Comparison of ENCODE assay signal across 28 mouse cellular contexts in genomic region chr11:12257324-12258118, GRCm38 (mm10).
DNase-seq lines count a peak whose midpoint lies in the region; ATAC-seq and TF ChIP-seq lines count a peak whose summit lies in the region.
"Had no signal": no experiment of that assay in that cellular context is flagged by ENCODE, and none has a peak within 500 bp of the region (broad histone marks: within the 10 kb centered on the region; RNA-seq: fewer than 3 reads in every experiment).

No protein-coding gene starts in this region.

- no peak overlapping the region for H3K4me2 ChIP-seq in forebrain, embryonic 14.5 days (ENCODE audit: low read length)
- H3K4me2 ChIP-seq in forebrain, postnatal 0 days (ENCODE audit: low read depth) = no peak overlapping the region
- no peak overlapping the region for H3K4me2 ChIP-seq in midbrain, embryonic 13.5 days (replicated peaks)
- H3K4me2 ChIP-seq in midbrain, embryonic 16.5 days (ENCODE audit: low read length) = no peak overlapping the region
- H3K4me2 ChIP-seq: forebrain, embryonic 15.5 days; hindbrain, embryonic 15.5 days; intestine, embryonic 15.5 days; liver, embryonic 12.5 days; stomach, embryonic 15.5 days had no signal

- no peaks in the 10 kb centered on the region for H3K9me3 ChIP-seq in forebrain, embryonic 14.5 days (replicated peaks; ENCODE audit: control insufficient read depth, low read length)
- H3K9me3 ChIP-seq in forebrain, postnatal 0 days (ENCODE audit: low read length) = no peaks in the 10 kb centered on the region
- H3K9me3 ChIP-seq in midbrain, embryonic 13.5 days = no peaks in the 10 kb centered on the region
- H3K9me3 ChIP-seq in midbrain, embryonic 16.5 days (replicated peaks; ENCODE audit: control insufficient read depth, low read length, poor library complexity, severe bottlenecking) = no peaks in the 10 kb centered on the region
- H3K9me3 ChIP-seq: forebrain, embryonic 15.5 days; G1E; hindbrain, embryonic 15.5 days; intestine, embryonic 15.5 days; liver, embryonic 12.5 days; stomach, embryonic 15.5 days had no signal

- TF ChIP-seq POLR2A in brain, embryonic 14.5 days (IDR thresholded peaks at IDR 0.05; ENCODE audit: borderline replicate concordance, extremely low read depth, insufficient read depth, insufficient read length, poor library complexity, severe bottlenecking) = no peak
- TF ChIP-seq POLR2A in heart, adult 2 months (IDR thresholded peaks at IDR 0.05; ENCODE audit: insufficient read depth, low read depth, low read length) = no peak

- TF ChIP-seq CTCF in forebrain, postnatal 0 days (IDR thresholded peaks at IDR 0.05; ENCODE audit: low read depth) = no peak
- no peak for TF ChIP-seq CTCF in brain, embryonic 14.5 days (IDR thresholded peaks at IDR 0.05; ENCODE audit: borderline replicate concordance, extremely low read depth, insufficient read depth, insufficient read length)
- no peak for TF ChIP-seq CTCF in heart, adult 2 months (IDR thresholded peaks at IDR 0.05)

- no peak for ATAC-seq in forebrain, embryonic 14.5 days
- ATAC-seq in forebrain, postnatal 0 days = no peak
- peak; percentile 53; the same call in 1 of the 2 replicates for ATAC-seq in midbrain, embryonic 13.5 days
- no peak for ATAC-seq in midbrain, embryonic 16.5 days
- ATAC-seq: forebrain, embryonic 15.5 days; intestine, embryonic 15.5 days; liver, embryonic 12.5 days; liver, postnatal 0 days; Patski had no signal

- H3K4me1 ChIP-seq in forebrain, embryonic 14.5 days (ENCODE audit: control insufficient read depth, insufficient read depth, low read length) = 0 out of 2 replicates have a peak, but pooled peaks cover 2% of the 10 kb centered on the region
- no peaks in the 10 kb centered on the region for H3K4me1 ChIP-seq in forebrain, postnatal 0 days (ENCODE audit: insufficient read depth)
- H3K4me1 ChIP-seq in midbrain, embryonic 13.5 days (replicated peaks) = no peaks in the 10 kb centered on the region
- no peaks in the 10 kb centered on the region for H3K4me1 ChIP-seq in midbrain, embryonic 16.5 days (ENCODE audit: control insufficient read depth, insufficient read depth, low read length)
- no peaks in the 10 kb centered on the region; the same call in 1 of the 2 replicates for H3K4me1 ChIP-seq in heart, adult 2 months (ENCODE audit: control insufficient read depth, insufficient read depth, low read length)
- H3K4me1 ChIP-seq: hindbrain, embryonic 15.5 days; intestine, embryonic 15.5 days; stomach, embryonic 15.5 days had no signal

- DNase-seq in forebrain, embryonic 14.5 days (ENCODE audit: low spot score) = peak; percentile 5
- no peak for DNase-seq in forebrain, postnatal 0 days
- DNase-seq in brain, embryonic 14.5 days (ENCODE audit: low read depth) = peak; percentile 50
- DNase-seq in retina, embryonic 14.5 days (ENCODE audit: low spot score) = peak; percentile 92
- DNase-seq in left cerebral cortex, adult 9 months (ENCODE audit: low spot score in 2 of 2) = no peak
- DNase-seq in heart, adult 2 months = no peak
- DNase-seq: adrenal gland, postnatal 14 days; cerebellum, adult 11-12 months; cerebellum, postnatal 10 days; gastrocnemius, adult 2 months; heart, postnatal 14 days; kidney, adult 2 months; kidney, postnatal 36 days; left cerebral cortex, postnatal 4 days; liver, postnatal 0 days; lung, postnatal 36 days; right cerebral cortex, postnatal 25 days had no signal

- intact Hi-C loops in heart, adult 2 months (cut with DNase I) = no loop called here

- no peaks in the 10 kb centered on the region for H3K27me3 ChIP-seq in forebrain, embryonic 14.5 days (replicated peaks; ENCODE audit: control insufficient read depth, insufficient read depth, low read length)
- H3K27me3 ChIP-seq in forebrain, postnatal 0 days (ENCODE audit: insufficient read depth, low read length) = no peaks in the 10 kb centered on the region
- H3K27me3 ChIP-seq in midbrain, embryonic 13.5 days = no peaks in the 10 kb centered on the region
- no peaks in the 10 kb centered on the region for H3K27me3 ChIP-seq in midbrain, embryonic 16.5 days (ENCODE audit: control insufficient read depth, insufficient read depth, low read depth, low read length)
- no peaks in the 10 kb centered on the region for H3K27me3 ChIP-seq in heart, adult 2 months (ENCODE audit: control insufficient read depth, insufficient read depth, low read length)
- H3K27me3 ChIP-seq: forebrain, embryonic 15.5 days; hindbrain, embryonic 15.5 days; intestine, embryonic 15.5 days; liver, embryonic 12.5 days; Patski; stomach, embryonic 15.5 days had no signal

- H3K27ac ChIP-seq in forebrain, embryonic 14.5 days (ENCODE audit: low read depth, low read length) = no peak overlapping the region
- H3K27ac ChIP-seq in forebrain, postnatal 0 days (ENCODE audit: low read depth, low read length) = no peak overlapping the region
- H3K27ac ChIP-seq in midbrain, embryonic 13.5 days = no peak overlapping the region
- no peak overlapping the region for H3K27ac ChIP-seq in midbrain, embryonic 16.5 days (ENCODE audit: low read length)
- no peak overlapping the region for H3K27ac ChIP-seq in heart, adult 2 months
- H3K27ac ChIP-seq: forebrain, embryonic 15.5 days; gastrocnemius, adult 2 months; hindbrain, embryonic 15.5 days; intestine, embryonic 15.5 days; layer of hippocampus, adult 2 months; left cerebral cortex, adult 2 months; liver, embryonic 12.5 days; stomach, embryonic 15.5 days had no signal

- H3K36me3 ChIP-seq in forebrain, embryonic 14.5 days (ENCODE audit: control insufficient read depth, insufficient read depth, low read length) = no peaks in the 10 kb centered on the region
- no peaks in the 10 kb centered on the region; the same call in 1 of the 2 replicates for H3K36me3 ChIP-seq in forebrain, postnatal 0 days (ENCODE audit: insufficient read depth)
- no peaks in the 10 kb centered on the region for H3K36me3 ChIP-seq in midbrain, embryonic 13.5 days
- H3K36me3 ChIP-seq in midbrain, embryonic 16.5 days (ENCODE audit: control insufficient read depth, insufficient read depth, low read length) = peaks cover 13% of the 10 kb centered on the region
- no peaks in the 10 kb centered on the region; the same call in 1 of the 2 replicates for H3K36me3 ChIP-seq in heart, adult 2 months (ENCODE audit: control insufficient read depth, insufficient read depth, low read length)
- H3K36me3 ChIP-seq: forebrain, embryonic 15.5 days; G1E; intestine, embryonic 15.5 days; liver, embryonic 12.5 days; stomach, embryonic 15.5 days had no signal

- no peak for TF ChIP-seq EP300 in heart, adult 2 months (IDR thresholded peaks at IDR 0.05; ENCODE audit: insufficient read depth, low read depth, low read length)

- no peaks in the 10 kb centered on the region for H3K79me2 ChIP-seq in heart, adult 2 months (replicated peaks; ENCODE audit: control insufficient read depth, insufficient read depth, low read length)

- WGBS in forebrain, embryonic 14.5 days = 65% methylated on average over 5 of the region's 5 CpGs
- 55% methylated on average over 5 of the region's 5 CpGs for WGBS in forebrain, postnatal 0 days
- WGBS in midbrain, embryonic 13.5 days = 63% methylated on average over 5 of the region's 5 CpGs
- 60% methylated on average over 5 of the region's 5 CpGs for WGBS in midbrain, embryonic 16.5 days
- WGBS in heart, adult 2 months = 91% methylated on average over 5 of the region's 5 CpGs

- no peak overlapping the region for H3K9ac ChIP-seq in forebrain, embryonic 14.5 days (ENCODE audit: low read length)
- no peak overlapping the region for H3K9ac ChIP-seq in forebrain, postnatal 0 days
- H3K9ac ChIP-seq in midbrain, embryonic 13.5 days (replicated peaks) = no peak overlapping the region
- no peak overlapping the region for H3K9ac ChIP-seq in midbrain, embryonic 16.5 days (ENCODE audit: low read depth, low read length)
- H3K9ac ChIP-seq in heart, adult 2 months (ENCODE audit: low read depth, low read length) = no peak overlapping the region
- H3K9ac ChIP-seq: forebrain, embryonic 15.5 days; hindbrain, embryonic 15.5 days; intestine, embryonic 15.5 days; liver, embryonic 12.5 days; liver, postnatal 0 days; stomach, embryonic 15.5 days had no signal

- no peak overlapping the region for H3K4me3 ChIP-seq in forebrain, embryonic 14.5 days (ENCODE audit: low read depth, low read length)
- no peak overlapping the region for H3K4me3 ChIP-seq in forebrain, postnatal 0 days (ENCODE audit: low read depth, low read length)
- no peak overlapping the region for H3K4me3 ChIP-seq in midbrain, embryonic 13.5 days (replicated peaks)
- no peak overlapping the region for H3K4me3 ChIP-seq in midbrain, embryonic 16.5 days (ENCODE audit: low read depth, low read length)
- H3K4me3 ChIP-seq in heart, adult 2 months = no peak overlapping the region
- H3K4me3 ChIP-seq: forebrain, embryonic 15.5 days; gastrocnemius, adult 2 months; hindbrain, embryonic 15.5 days; intestine, embryonic 15.5 days; layer of hippocampus, adult 2 months; left cerebral cortex, adult 2 months; liver, embryonic 12.5 days; stomach, embryonic 15.5 days had no signal

Comparison
In these comparisons a context has a peak if more than half of its experiments do, and no peak if none do; other contexts are left out.
1. DNase-seq: peak in forebrain, embryonic 14.5 days (single experiment), brain, embryonic 14.5 days (single experiment) and retina, embryonic 14.5 days (single experiment); none in forebrain, postnatal 0 days (single experiment), left cerebral cortex, adult 9 months (0 of 2) and heart, adult 2 months (0 of 2).